Mouse (Mus musculus) G1E-ER4 (cell line): Measurements from ENCODE around the gene Ptpn6. TPM values are rescaled to one million over a fixed set of nuclear protein-coding genes. Genes with fewer than 3 reads are reported as not detected.

Experiments used
- GATA1 ChIP-seq: IDR thresholded peaks from one replicate; pipeline ENCODE4 v1.8.0; 2012; ENCODE audit warnings: low read length, inconsistent platforms
- polyA plus RNA-seq: library from polyadenylated mRNA; stranded (reverse); fragments of >175 nt; gene quantifications from 2 replicates; pipeline ENCODE4 v1.2.3, GENCODE M21; 2012

The Ptpn6 gene
- polyA plus RNA-seq, 1 experiment: 25.0 TPM

DNA sequence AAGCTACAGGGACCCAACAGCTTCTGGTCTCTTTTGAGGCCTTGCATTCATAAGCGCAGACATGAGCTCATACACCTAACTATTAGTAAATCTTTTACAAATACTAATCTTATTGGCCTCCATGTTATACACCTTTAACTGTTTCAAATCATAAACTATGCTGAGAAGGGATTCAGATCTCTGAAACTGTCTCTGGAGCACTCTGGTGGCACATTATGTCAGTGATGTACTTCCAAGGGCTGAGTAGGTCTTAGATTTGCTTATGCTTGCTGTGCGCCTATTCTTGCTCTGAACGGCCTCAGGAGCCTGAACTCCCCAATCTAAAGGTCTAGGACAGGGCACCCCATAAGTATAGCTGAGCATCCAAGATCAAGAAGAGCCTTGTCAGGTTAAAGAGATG lies 3.3 kb upstream of the Ptpn6 start:
- no peak for TF ChIP-seq GATA1

DNA sequence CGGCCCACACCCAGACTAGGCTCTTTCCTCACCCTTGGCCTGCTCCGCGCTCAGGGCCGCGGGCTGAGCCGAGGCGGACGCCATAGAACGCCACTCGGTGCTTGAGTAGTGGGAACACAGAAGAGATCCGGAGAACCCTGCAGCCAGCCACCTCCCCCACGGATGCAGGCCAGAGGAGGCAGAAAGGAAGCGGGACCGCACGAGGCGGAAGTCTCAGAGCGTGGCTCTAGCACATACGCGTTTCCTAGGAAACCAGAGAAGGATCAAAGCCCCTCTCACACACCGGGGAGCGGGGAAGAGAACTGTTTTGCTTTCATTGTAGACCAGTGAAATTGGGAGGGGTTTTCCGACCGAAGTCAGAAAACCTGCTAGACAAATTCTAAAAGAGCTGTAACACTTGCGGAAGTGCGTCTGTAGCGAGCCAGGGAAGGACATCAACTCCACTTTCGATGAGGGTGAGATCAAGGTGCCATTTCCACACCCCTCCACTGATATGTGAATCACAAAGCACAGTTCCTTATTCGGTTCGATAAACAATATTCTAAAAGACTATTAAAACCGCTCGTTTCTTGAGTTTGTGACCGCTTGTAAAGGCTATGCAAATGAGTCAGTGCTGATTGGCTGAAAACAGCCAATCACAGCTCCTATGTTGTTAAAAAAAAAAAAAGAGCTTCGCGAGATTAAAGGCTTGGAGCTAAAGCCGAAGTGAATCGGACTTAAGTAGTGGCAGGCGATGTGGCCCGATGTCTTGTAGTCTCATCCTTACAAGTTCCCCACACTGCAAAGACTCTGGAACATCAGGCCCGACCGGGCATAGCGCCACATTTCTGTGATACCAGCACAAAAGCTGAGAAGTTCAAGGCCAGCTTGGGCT lies 2.6 kb upstream of the Ptpn6 start, which contains the start of gene Grcc10:
TSS of gene Grcc10 (minus strand) at position 487 of the 874 bp plus-strand sequence.
- no peak for TF ChIP-seq GATA1

DNA sequence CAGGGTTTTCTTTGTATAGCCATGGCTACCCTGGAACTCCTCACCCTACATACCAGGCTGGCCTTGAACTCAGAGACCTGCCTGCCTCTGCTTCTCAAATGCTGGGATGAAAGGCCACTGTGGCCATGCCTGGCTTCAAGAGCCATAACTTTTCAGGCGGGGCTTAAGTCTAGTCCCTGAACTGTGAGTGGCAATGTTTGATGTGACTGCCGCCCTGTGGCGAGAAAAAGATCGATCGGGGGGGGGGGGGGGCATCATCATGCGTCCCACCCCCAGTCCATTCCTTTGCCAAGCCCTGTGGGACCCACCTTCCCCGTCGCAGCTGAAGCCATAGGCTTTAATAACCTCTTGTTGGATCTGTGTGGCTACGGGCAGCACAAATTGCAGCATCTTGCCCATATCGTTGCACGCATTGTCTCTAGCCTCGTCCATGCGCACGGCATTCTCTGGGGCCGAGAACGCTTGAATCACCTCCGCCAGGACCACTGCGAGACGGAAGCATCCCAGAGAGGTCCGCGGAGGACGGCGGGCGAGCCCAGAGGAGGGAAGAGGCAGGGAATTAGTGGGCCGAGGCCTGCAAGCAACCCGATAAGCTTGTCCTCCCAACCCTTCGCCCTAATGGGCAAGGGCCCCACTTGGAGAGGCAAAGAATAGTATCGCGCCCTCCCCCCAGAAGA lies 1.8 kb upstream of the Ptpn6 start:
- no peak for TF ChIP-seq GATA1

DNA sequence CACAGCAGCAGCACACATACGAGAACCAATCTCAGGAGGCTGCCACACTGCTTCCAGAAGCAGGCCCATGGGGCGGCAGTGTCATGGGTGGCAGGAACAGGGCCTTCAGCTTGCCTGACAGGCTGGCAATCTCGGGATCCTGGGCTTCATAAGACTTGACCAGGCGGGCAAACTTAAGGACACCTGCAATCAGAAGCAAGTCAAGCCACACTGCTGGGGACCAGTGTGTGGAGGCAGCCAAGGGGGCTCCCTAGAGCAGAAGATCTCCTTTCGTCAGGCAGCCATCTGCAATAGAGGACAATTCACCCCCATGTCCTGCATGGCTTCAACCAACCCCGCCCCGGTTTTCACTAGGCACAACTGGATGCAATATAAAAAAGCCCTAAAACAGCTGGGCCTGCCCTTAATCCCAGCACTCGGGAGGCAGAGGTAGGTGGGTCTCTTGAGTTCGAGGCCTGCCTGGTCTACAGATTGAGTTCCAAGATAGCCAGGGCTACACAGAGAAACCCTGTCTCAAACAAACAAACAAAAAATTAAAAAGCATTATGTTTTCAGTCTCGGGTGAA lies 800 bp upstream of the Ptpn6 start:
- TF ChIP-seq GATA1: no peak

DNA sequence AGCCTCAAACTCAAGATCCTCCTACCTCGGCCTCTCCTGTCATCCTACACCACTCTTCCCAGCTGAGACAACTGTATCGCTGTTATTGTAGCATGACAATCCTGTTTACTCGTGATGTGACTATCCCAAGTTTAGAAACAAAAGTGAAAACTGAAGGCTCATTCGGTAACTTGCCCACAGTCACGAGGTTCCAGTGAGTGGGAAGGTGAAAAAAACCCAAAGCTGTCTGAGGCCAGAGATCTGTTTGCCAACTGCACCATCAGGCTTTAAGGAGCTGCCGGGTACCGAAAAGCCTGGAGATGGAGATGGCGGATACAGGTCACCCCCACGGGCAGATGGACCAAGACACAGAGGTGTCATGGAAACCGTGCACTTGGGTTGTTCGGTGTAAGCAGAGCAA lies 1.5 kb downstream of the Ptpn6 start:
- no peak for TF ChIP-seq GATA1

DNA sequence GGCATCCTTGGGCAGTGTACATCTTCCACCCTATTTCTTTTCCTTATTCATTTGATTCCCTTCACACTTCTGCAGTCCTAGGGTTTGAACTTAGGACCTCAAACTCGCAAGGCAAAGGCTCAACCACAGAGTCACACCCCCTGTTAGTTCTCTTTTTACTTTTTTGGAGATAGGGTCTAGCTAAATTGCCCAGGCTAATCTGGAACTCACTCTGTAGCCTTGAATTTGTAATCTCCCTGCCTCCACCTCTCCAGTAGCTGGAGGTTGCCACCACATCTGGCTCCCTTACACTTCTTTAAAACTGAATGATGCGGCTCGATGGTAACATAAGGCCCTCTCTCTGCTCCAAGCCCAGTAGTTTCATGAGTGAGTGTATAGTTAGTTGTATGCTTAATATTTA lies 4.1 kb downstream of the Ptpn6 start:
- no peak for TF ChIP-seq GATA1

DNA sequence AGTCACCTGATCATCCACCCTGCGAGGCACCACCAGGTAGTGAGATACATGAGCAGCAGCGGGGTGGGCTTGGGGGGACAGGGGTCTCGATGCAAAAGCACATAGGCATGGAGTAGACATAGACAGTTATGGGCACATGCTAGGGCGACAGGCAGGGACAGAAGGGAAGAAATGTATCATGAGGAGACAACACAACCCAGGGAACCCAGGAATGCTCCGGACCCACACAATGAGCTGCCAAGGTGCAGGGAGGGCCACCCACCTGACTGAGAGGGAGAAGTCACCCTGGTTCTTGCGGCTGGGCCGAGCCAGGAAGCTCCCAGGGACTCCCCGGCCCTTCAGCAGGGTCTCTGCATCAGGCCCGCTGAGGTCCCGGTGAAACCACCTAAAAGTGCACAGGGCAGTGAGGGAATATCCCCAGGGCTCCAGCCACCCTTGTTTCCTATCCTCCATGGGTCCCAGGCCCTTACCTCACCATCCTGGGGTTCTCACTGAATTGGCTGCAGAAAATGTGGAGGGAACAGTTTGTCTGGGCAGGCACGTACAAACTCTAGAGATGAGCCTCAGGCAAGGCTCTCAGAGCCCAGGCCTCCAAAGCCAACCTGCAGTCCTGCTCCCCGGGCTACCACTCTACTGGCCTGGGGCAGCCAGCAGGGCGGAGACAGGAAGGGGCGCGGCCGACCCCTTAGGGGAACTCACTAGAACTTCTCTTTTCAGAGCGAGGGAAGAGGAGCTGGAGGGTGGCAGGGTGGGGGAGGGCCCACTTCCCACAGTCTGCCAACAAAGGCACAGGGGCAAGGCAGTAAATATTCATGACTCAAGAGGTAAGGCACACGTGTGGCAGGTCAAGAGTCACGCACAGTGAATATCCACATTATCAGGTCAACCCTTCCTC lies 5.8 kb downstream of the Ptpn6 start:
- no peak for TF ChIP-seq GATA1

DNA sequence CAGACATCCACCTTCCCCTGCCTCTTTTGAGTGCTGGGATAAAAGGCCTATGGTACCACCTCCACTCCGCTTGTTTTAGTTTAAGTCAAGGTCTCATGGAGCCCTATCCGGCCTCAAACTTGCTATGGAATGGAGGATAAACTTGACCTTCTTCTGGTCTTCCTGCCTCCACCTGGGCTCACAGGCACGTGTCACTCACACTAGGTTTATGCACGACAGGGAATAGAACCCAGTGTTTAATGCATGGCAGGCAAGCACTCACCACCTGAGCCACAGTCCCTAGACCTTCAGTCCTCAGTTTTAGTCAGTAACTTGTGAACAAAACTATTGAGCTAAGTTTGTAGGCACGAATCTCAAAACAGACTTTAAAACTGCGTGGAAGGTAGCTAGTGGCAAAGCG lies 7.5 kb downstream of the Ptpn6 start:
- no peak for TF ChIP-seq GATA1

DNA sequence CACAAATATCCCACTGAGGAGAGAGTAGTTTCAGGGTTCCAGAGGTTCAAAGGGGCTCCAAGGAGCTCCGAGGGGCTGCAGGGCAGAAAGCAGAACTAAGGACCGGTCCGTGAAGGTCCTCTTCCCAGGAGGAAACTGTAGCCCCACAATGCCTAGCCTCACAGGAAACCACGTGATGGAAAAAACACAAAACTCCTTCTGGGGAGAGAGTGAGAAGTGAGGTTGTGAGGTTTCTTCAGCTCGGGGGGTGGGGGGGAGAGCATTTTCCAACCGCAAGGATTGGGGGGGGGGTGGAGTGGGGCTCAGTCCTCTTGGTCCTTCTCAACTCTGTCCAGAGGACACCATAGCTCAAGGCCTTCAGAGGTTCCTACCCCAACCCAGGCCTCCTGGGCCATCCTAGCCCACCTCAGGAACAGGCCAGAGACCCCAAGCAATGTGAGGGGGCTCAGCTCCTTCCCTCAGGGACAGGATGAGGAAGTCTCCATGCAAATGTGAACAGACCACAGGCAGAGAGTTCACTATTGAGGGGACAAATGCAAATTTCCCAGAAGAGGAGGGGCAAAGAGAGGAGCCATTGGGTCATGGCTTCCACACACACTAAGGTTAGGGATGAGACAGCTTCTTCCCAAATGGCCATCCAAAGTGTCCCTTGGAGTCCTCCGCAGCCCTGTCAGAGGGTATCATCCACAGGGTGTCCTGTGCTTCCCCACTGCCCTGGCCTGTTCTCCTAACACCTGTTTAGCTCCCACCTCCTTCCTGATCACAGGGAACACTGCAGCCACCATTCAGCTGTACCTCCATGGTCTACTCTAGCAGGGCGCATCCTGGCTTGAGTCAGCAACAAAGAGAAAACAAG lies 8.4 kb downstream of the Ptpn6 start:
- TF ChIP-seq GATA1: no peak

DNA sequence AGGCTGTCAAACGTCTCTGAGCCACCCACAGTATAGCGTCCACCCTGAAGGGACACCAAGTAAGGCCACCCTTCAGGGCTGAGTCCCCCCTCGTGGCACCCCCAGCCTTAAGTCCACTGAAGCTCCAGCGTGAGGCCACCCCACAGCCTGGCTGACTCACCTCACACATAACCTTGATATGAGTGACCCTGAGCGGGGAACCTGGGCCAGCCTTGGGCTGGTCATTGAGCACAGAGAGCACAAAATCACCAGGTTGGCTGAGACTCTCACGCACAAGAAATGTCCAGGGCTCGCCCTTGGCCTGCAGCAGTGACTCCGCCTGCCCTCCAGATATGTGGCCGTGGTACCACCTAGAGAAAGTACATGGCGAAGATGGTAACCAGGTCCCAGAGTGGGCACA lies 9.9 kb downstream of the Ptpn6 start:
- TF ChIP-seq GATA1: no peak

DNA sequence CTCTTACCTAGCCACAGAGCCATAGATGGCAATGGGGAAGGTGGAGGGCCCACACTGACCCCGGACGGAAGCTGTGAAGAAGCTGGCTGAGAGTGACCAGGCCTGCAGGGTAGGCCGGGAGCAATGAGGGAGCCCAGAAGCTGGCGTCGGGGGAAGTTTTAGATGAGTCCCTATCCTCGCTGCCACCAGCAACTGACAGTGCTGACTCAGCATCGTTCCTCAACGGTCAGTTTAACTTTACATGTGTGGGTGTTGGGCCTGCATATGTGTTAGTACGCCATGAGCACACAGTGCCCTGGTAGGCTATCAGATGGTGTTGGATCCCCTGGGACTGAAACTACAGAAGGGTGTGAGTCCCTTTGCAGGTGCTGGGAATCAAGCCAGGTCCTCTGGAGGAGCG lies 14.0 kb downstream of the Ptpn6 start:
- TF ChIP-seq GATA1: no peak

DNA sequence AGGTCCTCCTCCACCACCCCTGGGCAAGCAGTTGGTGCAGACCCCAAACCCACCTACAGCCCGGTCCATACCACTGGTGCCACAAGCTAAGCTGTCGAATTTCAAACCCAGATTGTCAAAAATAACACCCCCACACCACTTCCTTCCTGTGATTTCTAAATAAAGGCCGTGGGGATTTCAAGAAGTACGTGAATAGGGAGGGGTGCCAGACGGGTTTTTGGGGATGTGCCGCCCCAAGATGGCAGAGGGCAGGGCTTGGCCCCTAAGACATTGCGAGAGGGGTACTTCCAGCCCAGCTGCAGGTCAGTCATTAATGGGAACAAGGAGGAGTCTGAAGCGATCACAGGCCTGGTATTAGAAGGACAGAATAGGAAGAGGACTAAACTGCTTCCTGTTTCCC lies 15.0 kb downstream of the Ptpn6 start:
- TF ChIP-seq GATA1: no peak

DNA sequence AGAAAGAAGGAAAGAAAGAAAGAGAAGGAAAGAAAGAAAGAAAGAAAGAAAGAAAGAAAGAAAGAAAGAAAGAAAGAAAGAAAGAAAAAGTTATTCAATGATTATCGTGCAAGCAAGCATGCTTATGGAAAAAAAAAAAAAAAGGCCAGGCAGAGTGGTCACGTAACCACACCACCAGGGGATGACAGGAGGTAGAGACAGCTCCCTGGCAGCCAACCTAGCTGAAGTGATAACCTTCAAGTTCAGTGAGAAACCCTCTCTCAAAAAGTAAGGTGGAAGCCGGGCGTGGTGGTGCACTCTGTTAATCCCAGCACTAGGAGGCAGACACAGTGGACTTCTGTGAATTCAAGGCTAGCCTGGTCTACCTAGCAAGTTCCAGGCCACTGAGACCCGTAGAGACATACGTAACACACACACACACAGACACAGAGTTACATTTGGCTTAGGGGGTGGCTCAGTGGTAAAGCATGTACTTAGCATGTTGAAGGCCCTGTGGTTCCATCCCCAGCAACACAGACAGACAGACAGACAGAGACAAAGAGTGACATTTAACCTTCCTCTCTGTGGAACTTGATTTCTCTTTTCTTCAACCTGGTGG lies 15.5 kb downstream of the Ptpn6 start:
- no peak for TF ChIP-seq GATA1

DNA sequence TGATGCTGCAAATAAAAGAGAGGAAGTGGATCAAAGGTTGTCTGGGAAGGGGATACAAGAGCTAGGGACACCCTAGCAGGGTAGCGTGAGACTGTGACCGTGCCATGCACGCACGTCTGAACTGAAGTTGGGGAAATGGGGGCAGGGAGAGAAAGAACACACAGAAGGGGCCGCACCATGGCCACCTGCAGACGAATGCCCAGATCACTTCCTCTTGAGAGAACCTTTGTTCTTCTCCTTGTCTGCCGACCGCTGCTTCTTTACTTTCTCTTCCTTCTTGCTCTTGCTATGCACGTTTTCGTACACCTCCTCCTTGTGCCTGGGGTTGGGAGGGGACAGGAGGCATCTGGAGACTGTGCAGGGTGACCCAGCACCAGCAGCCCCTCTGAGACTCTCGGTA lies 17.6 kb downstream of the Ptpn6 start:
- TF ChIP-seq GATA1: no peak
